8 mouse cellular contexts compared by ENCODE assay signal in genomic region chr7:30331887-30332286, GRCm38 (mm10). TPM values are rescaled to one million over a fixed set of nuclear protein-coding genes. Genes with fewer than 3 reads are reported as not detected.
DNase-seq lines count a peak whose midpoint lies in the region; ATAC-seq and TF ChIP-seq lines count a peak whose summit lies in the region.

No protein-coding gene starts in this region.

- peak; percentile 22; the same call in 1 of the 2 replicates for TF ChIP-seq RAD21 in MEL (IDR thresholded peaks at IDR 0.05; ENCODE audit: low read depth, low read length)

- WGBS in forebrain, embryonic 14.5 days: 3% methylated on average over 13 of the region's 13 CpGs
- 10% methylated on average over 13 of the region's 13 CpGs for WGBS in liver, embryonic 16.5 days (ENCODE audit: insufficient replicate concordance)
- WGBS in neural tube, embryonic 13.5 days: 5% methylated on average over 13 of the region's 13 CpGs

- peak overlapping the region; percentile 23 to 36 for H3K4me3 ChIP-seq in MEL (ENCODE audit: control insufficient read depth in 1 of 2, insufficient read depth in 1 of 2, low read depth in 2 of 2, low read length in 2 of 2)
- no peak overlapping the region; the same call in 1 of the 2 replicates for H3K4me3 ChIP-seq in forebrain, embryonic 14.5 days (ENCODE audit: low read depth, low read length)
- H3K4me3 ChIP-seq in liver, embryonic 16.5 days (ENCODE audit: low read depth, low read length): no peak overlapping the region
- H3K4me3 ChIP-seq in neural tube, embryonic 13.5 days: peak overlapping the region; percentile 20

- no peaks in the 10 kb centered on the region for H3K9me3 ChIP-seq in MEL (replicated peaks; ENCODE audit: insufficient read depth, low read length)
- H3K9me3 ChIP-seq in forebrain, embryonic 14.5 days (replicated peaks; ENCODE audit: control insufficient read depth, low read length): no peaks in the 10 kb centered on the region
- H3K9me3 ChIP-seq in liver, embryonic 16.5 days (replicated peaks; ENCODE audit: control insufficient read depth, low read length): no peaks in the 10 kb centered on the region
- H3K9me3 ChIP-seq in neural tube, embryonic 13.5 days: no peaks in the 10 kb centered on the region

- no peak for TF ChIP-seq EP300 in MEL (IDR thresholded peaks at IDR 0.05; ENCODE audit: low read depth in 1 of 2, low read length in 2 of 2)

- peak; percentile 97 for DNase-seq in MEL (ENCODE audit: low read depth, low spot score)
- DNase-seq in c-Kit-positive CD71-positive TER-119-positive erythroid progenitor cells, embryonic 14.5 days (ENCODE audit: low spot score): peak; percentile 65
- peak; percentile 98 for DNase-seq in forebrain, embryonic 14.5 days (ENCODE audit: low spot score)
- peak; percentile 36 for DNase-seq in heart, postnatal 25 days (ENCODE audit: low spot score)
- peak; percentile 94 for DNase-seq in layer of hippocampus, adult 11-12 months (ENCODE audit: low spot score)
- peak; percentile 77 for DNase-seq in testis, postnatal 10 days (ENCODE audit: low spot score)

- intact Hi-C loops in heart, postnatal 25 days (cut with DNase I): no loop called here

- peaks cover 0 to 11% of the 10 kb centered on the region in 2 experiments; a peak in 2 of 4 replicates for H3K36me3 ChIP-seq in MEL (ENCODE audit: control insufficient read depth in 1 of 2, insufficient read depth in 2 of 2, low read length in 2 of 2)
- no peaks in the 10 kb centered on the region for H3K36me3 ChIP-seq in forebrain, embryonic 14.5 days (ENCODE audit: control insufficient read depth, insufficient read depth, low read length)
- no peaks in the 10 kb centered on the region for H3K36me3 ChIP-seq in liver, embryonic 16.5 days (ENCODE audit: control insufficient read depth, insufficient read depth)
- no peaks in the 10 kb centered on the region for H3K36me3 ChIP-seq in neural tube, embryonic 13.5 days

- H3K27me3 ChIP-seq in MEL (ENCODE audit: control insufficient read depth in 1 of 2, insufficient read depth in 2 of 2, low read length in 2 of 2): peaks cover 0 to 2% of the 10 kb centered on the region in 2 experiments; a peak in 3 of 4 replicates
- peaks cover 4% of the 10 kb centered on the region for H3K27me3 ChIP-seq in forebrain, embryonic 14.5 days (replicated peaks; ENCODE audit: control insufficient read depth, insufficient read depth, low read length)
- H3K27me3 ChIP-seq in liver, embryonic 16.5 days (ENCODE audit: control insufficient read depth, insufficient read depth, low read depth, low read length): peaks cover 13% of the 10 kb centered on the region
- peaks cover 51% of the 10 kb centered on the region for H3K27me3 ChIP-seq in neural tube, embryonic 13.5 days

- peak; percentile 82 to 96 (median 96) for TF ChIP-seq CTCF in MEL (IDR thresholded peaks at IDR 0.05 in 2 of 3, conservative IDR thresholded peaks at IDR 0.05 in 1 of 3; ENCODE audit: control insufficient read depth in 1 of 3, insufficient read depth in 1 of 3, low read depth in 2 of 3, low read length in 3 of 3, poor library complexity in 1 of 3, severe bottlenecking in 1 of 3)

- H3K4me1 ChIP-seq in MEL (ENCODE audit: control insufficient read depth in 1 of 2, insufficient read depth in 2 of 2, low read length in 2 of 2): peaks cover 4 to 19% of the 10 kb centered on the region in 2 experiments; a peak in 3 of 4 replicates
- H3K4me1 ChIP-seq in forebrain, embryonic 14.5 days (ENCODE audit: control insufficient read depth, insufficient read depth, low read length): peaks cover 9% of the 10 kb centered on the region
- peaks cover 3% of the 10 kb centered on the region for H3K4me1 ChIP-seq in liver, embryonic 16.5 days (ENCODE audit: control insufficient read depth, low read depth, low read length)
- peaks cover 49% of the 10 kb centered on the region for H3K4me1 ChIP-seq in neural tube, embryonic 13.5 days (replicated peaks)

- no peaks in the 10 kb centered on the region for H3K79me2 ChIP-seq in MEL (ENCODE audit: control insufficient read depth, insufficient read depth, low read length, poor library complexity)

- no peak overlapping the region for H3K27ac ChIP-seq in MEL (ENCODE audit: control insufficient read depth, low read depth, low read length)
- H3K27ac ChIP-seq in forebrain, embryonic 14.5 days (ENCODE audit: low read depth, low read length): no peak overlapping the region
- H3K27ac ChIP-seq in liver, embryonic 16.5 days (ENCODE audit: low read length): no peak overlapping the region
- peak overlapping the region; percentile 72 for H3K27ac ChIP-seq in neural tube, embryonic 13.5 days (replicated peaks)

- H3K9ac ChIP-seq in MEL (ENCODE audit: control insufficient read depth, low read depth, low read length, poor library complexity, severe bottlenecking): 0 out of 2 replicates have a peak overlapping the region, but pooled peaks have one; percentile 13
- H3K9ac ChIP-seq in forebrain, embryonic 14.5 days (ENCODE audit: low read length): no peak overlapping the region
- no peak overlapping the region for H3K9ac ChIP-seq in liver, embryonic 16.5 days (ENCODE audit: low read depth, low read length)
- H3K9ac ChIP-seq in neural tube, embryonic 13.5 days: 0 out of 2 replicates have a peak overlapping the region, but pooled peaks have one; percentile 32

- TF ChIP-seq POLR2A in MEL (IDR thresholded peaks at IDR 0.05; ENCODE audit: control insufficient read depth in 1 of 2, insufficient read depth in 1 of 2, low read depth in 1 of 2, low read length in 2 of 2, poor library complexity in 1 of 2): peak in 1 of 2 experiments; percentile 21; a peak in 1 of 4 replicates

- peak overlapping the region; percentile 23 for H3K4me2 ChIP-seq in forebrain, embryonic 14.5 days (ENCODE audit: low read length)
- no peak overlapping the region for H3K4me2 ChIP-seq in liver, embryonic 16.5 days (ENCODE audit: low read depth, low read length)
- peak overlapping the region; percentile 53 for H3K4me2 ChIP-seq in neural tube, embryonic 13.5 days

- peak; percentile 89 for ATAC-seq in forebrain, embryonic 14.5 days
- ATAC-seq in liver, embryonic 16.5 days (ENCODE audit: low read depth): peak; percentile 64
- ATAC-seq in neural tube, embryonic 13.5 days (ENCODE audit: low read depth): peak; percentile 91

TF ChIP-seq in MEL, 35 proteins besides CTCF, POLR2A, EP300 and RAD21 (continues in another document):
- no peak for TF ChIP-seq USF2 (IDR thresholded peaks at IDR 0.05; ENCODE audit: borderline replicate concordance in 1 of 2, insufficient read depth in 1 of 2, low read depth in 1 of 2, low read length in 2 of 2)
- TF ChIP-seq SMC3 (IDR thresholded peaks at IDR 0.05; ENCODE audit: low read depth, low read length): peak; percentile 34; the same call in 1 of the 2 replicates
- peak; percentile 69 for TF ChIP-seq HCFC1 (IDR thresholded peaks at IDR 0.05; ENCODE audit: low read depth, low read length)
- TF ChIP-seq ZC3H11A (IDR thresholded peaks at IDR 0.05; ENCODE audit: low read depth, low read length): 0 out of 2 replicates have a peak, but pooled peaks have one; percentile 18

RNA-seq across cellular contexts. Expression of gene Sdhaf1, which starts 8.2 kb away (rescaled TPM):
- total RNA-seq in MEL (2012; rRNA removed): 4.3 and 4.5 TPM in 2 replicates
- polyA plus RNA-seq in MEL (2012; ENCODE audit: insufficient read depth in 1 of 2, insufficient read length in 2 of 2, low read depth in 1 of 2, low replicate concordance in 2 of 2, missing spikeins in 1 of 2): 1 to 10 TPM in 1 of 2 experiments, not detected in 1; 8.1 TPM
- 18.7 and 23.8 TPM in 2 replicates for polyA plus RNA-seq in forebrain, embryonic 14.5 days (2014; fragmentation: Nextera tagmentation; extraction: Ambion mirVana)
- total RNA-seq in heart, postnatal 25 days (2021): 10 to 100 TPM; 12.1 to 12.3 TPM
- polyA plus RNA-seq in liver, embryonic 16.5 days (2015; fragmentation: Nextera tagmentation; extraction: Ambion mirVana): 4.3 and 4.6 TPM in 2 replicates
- polyA plus RNA-seq in neural tube, embryonic 13.5 days (2015; fragmentation: Nextera tagmentation; extraction: Ambion mirVana): 18.0 and 22.9 TPM in 2 replicates

RNA-seq across cellular contexts. Expression of gene E130208F15Rik, which starts 10.3 kb away (rescaled TPM):
- 0.92 and 0.96 TPM in 2 replicates for total RNA-seq in MEL (2012; rRNA removed)
- polyA plus RNA-seq in MEL (2012; ENCODE audit: insufficient read depth in 1 of 2, insufficient read length in 2 of 2, low read depth in 1 of 2, low replicate concordance in 2 of 2, missing spikeins in 1 of 2): 1 to 10 TPM in 1 of 2 experiments, not detected in 1; 3.2 TPM
- polyA plus RNA-seq in forebrain, embryonic 14.5 days (2014; fragmentation: Nextera tagmentation; extraction: Ambion mirVana): not detected in 2 replicates
- total RNA-seq in heart, postnatal 25 days (2021): under 1 TPM; 0.45 to 0.99 TPM
- polyA plus RNA-seq in liver, embryonic 16.5 days (2015; fragmentation: Nextera tagmentation; extraction: Ambion mirVana): 0.30 and 0.88 TPM in 2 replicates
- 5.7 TPM in 1 of 2 replicates, not detected in the other for polyA plus RNA-seq in neural tube, embryonic 13.5 days (2015; fragmentation: Nextera tagmentation; extraction: Ambion mirVana)

RNA-seq across cellular contexts. Expression of gene Syne4, which starts 17.3 kb away (rescaled TPM):
- 0.31 and 0.42 TPM in 2 replicates for total RNA-seq in MEL (2012; rRNA removed)
- polyA plus RNA-seq in MEL (2012; ENCODE audit: insufficient read depth in 1 of 2, insufficient read length in 2 of 2, low read depth in 1 of 2, low replicate concordance in 2 of 2, missing spikeins in 1 of 2): under 1 TPM in 1 of 2 experiments, not detected in 1; 0.82 TPM
- polyA plus RNA-seq in forebrain, embryonic 14.5 days (2014; fragmentation: Nextera tagmentation; extraction: Ambion mirVana): 3.6 and 3.7 TPM in 2 replicates
- 1 to 10 TPM in 1 of 2 experiments, under 1 TPM in 1; 0.65 to 1.3 TPM for total RNA-seq in heart, postnatal 25 days (2021)
- 17.0 and 22.4 TPM in 2 replicates for polyA plus RNA-seq in liver, embryonic 16.5 days (2015; fragmentation: Nextera tagmentation; extraction: Ambion mirVana)
- 19.0 and 27.3 TPM in 2 replicates for polyA plus RNA-seq in neural tube, embryonic 13.5 days (2015; fragmentation: Nextera tagmentation; extraction: Ambion mirVana)

RNA-seq across cellular contexts. Expression of gene Alkbh6, which starts 23.4 kb away (rescaled TPM):
- 15.0 and 16.2 TPM in 2 replicates for total RNA-seq in MEL (2012; rRNA removed)
- 10 to 100 TPM in 1 of 2 experiments, not detected in 1; 24.6 TPM for polyA plus RNA-seq in MEL (2012; ENCODE audit: insufficient read depth in 1 of 2, insufficient read length in 2 of 2, low read depth in 1 of 2, low replicate concordance in 2 of 2, missing spikeins in 1 of 2)
- 102 and 118 TPM in 2 replicates for polyA plus RNA-seq in forebrain, embryonic 14.5 days (2014; fragmentation: Nextera tagmentation; extraction: Ambion mirVana)
- total RNA-seq in heart, postnatal 25 days (2021): 10 to 100 TPM; 23.1 to 24.6 TPM
- polyA plus RNA-seq in liver, embryonic 16.5 days (2015; fragmentation: Nextera tagmentation; extraction: Ambion mirVana): 15.8 and 18.0 TPM in 2 replicates
- polyA plus RNA-seq in neural tube, embryonic 13.5 days (2015; fragmentation: Nextera tagmentation; extraction: Ambion mirVana): 120 and 123 TPM in 2 replicates

RNA-seq across cellular contexts. Expression of gene Lrfn3, which starts 30.7 kb away (rescaled TPM):
- not detected in 2 replicates for total RNA-seq in MEL (2012; rRNA removed)
- polyA plus RNA-seq in MEL (2012; ENCODE audit: insufficient read depth in 1 of 2, insufficient read length in 2 of 2, low read depth in 1 of 2, low replicate concordance in 2 of 2, missing spikeins in 1 of 2): not detected
- 8.8 and 10.3 TPM in 2 replicates for polyA plus RNA-seq in forebrain, embryonic 14.5 days (2014; fragmentation: Nextera tagmentation; extraction: Ambion mirVana)
- total RNA-seq in heart, postnatal 25 days (2021): 1 to 10 TPM in 1 of 2 experiments, under 1 TPM in 1; 0.95 to 1.3 TPM
- 2.0 and 2.1 TPM in 2 replicates for polyA plus RNA-seq in liver, embryonic 16.5 days (2015; fragmentation: Nextera tagmentation; extraction: Ambion mirVana)
- polyA plus RNA-seq in neural tube, embryonic 13.5 days (2015; fragmentation: Nextera tagmentation; extraction: Ambion mirVana): 10.8 and 12.7 TPM in 2 replicates

Comparison
In these comparisons a context has a peak if more than half of its experiments do, and no peak if none do; other contexts are left out.
1. DNase-seq: peak in every context shown above with its lines; median percentile 98 in forebrain, embryonic 14.5 days; 97 in MEL; 94 in layer of hippocampus, adult 11-12 months; 77 in testis, postnatal 10 days; 65 in c-Kit-positive CD71-positive TER-119-positive erythroid progenitor cells, embryonic 14.5 days; 36 in heart, postnatal 25 days.
2. H3K4me3 ChIP-seq: peak in MEL (2 of 2) and neural tube, embryonic 13.5 days (single experiment); none in forebrain, embryonic 14.5 days (single experiment) and liver, embryonic 16.5 days (single experiment).
3. H3K9ac ChIP-seq: peak in MEL (single experiment) and neural tube, embryonic 13.5 days (single experiment); none in forebrain, embryonic 14.5 days (single experiment) and liver, embryonic 16.5 days (single experiment).
4. Peak in every context shown above with its lines, with median percentiles within 50 percentile points of each other: ATAC-seq.